Mouse (Mus musculus): Measurements from ENCODE around the gene Yipf7.

Gene Yipf7

DNA sequence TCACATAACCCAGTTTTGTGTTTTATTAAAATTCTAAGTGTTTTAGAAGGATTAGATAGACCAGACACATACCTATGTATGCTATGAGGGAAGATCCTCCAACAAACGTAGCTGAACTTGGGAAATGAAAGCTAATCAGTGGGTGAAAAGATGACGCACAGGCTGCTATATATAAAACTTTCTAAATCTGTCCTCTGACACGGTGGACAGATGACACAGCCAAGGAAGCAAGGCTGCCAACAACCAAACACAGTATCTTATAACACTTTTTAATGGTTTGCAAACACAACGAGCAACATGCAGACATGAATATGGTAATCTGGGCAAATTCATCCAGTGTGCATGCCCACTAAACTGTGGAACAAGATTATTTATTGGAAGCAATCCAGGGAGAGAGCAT, at the start of gene Yipf7:
TSS of gene Yipf7 (minus strand) at position 160 of the 400 bp plus-strand sequence.
- no peak for DNase-seq

DNA sequence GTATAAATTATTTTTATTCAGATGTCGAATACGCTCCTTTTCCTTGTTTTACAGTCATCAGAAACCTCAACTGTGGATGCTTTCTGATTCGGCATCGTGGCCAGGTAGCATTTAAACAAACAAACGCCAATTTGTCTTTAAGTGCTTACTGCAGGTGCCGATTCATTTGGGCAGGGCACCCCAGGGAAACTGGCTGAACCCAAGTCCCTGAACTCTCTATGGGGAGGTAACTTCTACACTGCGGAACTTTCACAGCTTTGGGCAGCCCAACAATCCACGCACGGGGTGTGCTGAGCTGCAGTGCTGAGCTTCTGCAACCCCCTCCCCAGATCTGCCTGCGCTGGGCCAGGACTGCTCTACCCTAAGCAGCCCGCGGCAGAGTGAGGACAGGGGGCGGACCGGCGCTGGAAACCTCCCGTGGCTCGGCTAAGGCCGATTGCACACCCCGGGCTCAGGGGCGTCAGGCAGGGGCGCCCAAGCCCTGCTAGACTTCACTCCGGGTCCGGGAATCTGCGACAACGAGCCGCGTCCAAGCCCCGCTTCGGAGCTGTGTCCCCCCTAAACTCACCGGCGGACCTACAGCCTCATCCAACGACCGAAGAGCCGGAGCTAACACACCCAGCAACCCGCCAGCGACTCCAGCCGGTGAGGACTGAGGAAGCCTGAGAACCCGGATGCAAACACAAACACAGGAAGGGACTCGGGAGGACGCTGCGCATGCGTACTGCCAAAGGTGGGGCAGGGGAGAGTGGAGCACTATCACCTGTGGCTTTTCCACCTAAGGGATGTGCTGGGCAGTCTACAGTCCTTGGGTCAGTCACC, 49.4 kb upstream of the Yipf7 start, which contains the start of gene Gnpda2:
TSS of gene Gnpda2 (minus strand) at position 701 of the 822 bp plus-strand sequence.
- peak; percentile 84 to 91 for DNase-seq

GRCm38 (mm10) chr5:69557404-69557935, 15.0 kb upstream of the Yipf7 start:
- DNase-seq = no peak

DNA sequence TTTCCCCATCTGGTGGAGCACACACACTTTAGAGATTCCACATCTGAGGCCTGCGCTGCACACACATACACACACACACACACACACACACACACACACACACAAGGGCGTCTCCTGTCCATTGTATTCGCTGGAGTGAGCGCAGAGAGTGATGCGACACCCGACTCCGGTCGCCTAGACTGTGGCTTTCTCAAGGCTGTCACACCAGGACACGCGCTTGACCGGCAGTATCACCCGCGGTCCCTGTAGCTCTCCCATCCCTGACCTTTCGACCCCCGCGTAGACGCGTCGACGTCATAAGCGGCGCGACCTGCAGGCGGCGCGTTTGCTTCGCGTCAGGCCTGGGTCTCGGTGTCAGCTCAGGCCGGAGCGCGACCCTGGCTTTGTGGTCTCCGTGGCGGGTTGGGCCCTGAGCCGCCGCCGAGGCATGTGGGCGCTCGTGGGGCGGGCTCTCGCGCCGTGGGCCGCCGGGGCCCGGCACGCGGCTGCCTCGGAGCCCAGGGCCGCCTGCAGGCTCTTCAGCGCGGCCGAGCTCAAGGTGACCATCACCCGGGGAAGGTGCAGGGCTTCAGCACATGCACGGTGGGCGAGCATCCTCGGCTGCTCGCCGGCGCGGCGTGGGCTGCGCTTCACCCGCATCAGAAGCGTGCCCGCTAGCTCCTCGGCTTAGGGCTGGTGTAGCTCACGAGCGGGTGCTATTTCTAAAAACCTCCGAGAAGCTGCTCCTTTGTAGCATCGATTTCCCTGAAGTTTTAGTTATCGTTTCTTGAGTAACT, 14.4 kb upstream of the Yipf7 start, which contains the start of gene Guf1:
TSS of gene Guf1 (plus strand) at position 296 of the 776 bp plus-strand sequence.
- DNase-seq = peak; percentile 92 to 94

- DNase-seq = no peak
Observed at GRCm38 (mm10) chr5:69541680-69542079, 768 bp downstream of the Yipf7 start.

GRCm38 (mm10) chr5:69523944-69524343, 18.5 kb downstream of the Yipf7 start:
- no peak for DNase-seq

DNA sequence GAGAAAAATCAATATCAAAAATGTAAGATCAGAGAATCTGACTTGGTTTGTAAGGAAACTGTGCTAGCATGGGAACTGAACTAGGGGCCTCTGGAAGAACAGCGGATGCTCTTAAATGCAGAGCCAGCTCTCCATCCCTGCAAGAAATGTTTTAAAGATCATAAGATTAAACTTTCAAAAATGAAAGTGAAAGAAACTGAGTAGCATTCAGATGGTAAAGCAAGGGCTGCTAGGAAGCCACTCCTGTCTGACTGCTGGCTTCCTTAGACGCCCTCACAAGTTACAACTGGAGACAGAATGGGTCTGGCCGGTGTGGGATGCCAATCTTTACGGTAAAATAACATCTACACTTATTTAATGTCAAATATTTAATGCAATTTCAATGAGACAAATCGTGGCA, 20.4 kb downstream of the Yipf7 start:
- no peak for DNase-seq

DNA sequence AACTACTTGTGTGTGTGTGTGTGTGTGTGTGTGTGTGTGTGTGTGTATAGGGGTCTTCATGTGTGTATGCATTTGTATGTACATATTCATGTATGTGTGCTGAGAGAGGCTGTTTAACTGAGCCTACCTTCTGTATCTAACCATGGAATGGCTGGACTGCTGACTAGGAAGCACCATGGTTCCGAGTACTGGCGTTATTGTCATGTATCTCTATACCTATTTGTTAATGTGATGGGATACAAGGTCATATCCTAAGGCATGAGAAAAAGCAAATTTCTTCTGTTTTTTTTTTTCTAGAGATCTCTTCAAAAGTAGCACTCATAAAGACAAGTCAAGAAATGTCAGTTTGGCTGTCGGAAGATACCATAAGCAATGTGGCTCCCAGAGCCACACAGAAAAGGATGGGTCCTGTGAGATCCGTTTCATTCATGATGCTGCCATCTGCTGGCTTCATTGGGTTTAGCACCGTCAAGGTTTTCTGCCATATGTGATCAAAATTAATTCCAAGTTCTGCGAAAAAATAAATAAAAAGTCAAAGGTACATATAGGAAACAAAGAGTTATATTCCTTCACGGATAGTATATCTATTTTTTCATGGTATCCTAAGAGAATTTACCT, 21.7 kb downstream of the Yipf7 start:
- DNase-seq = peak; percentile 7 to 12

DNA sequence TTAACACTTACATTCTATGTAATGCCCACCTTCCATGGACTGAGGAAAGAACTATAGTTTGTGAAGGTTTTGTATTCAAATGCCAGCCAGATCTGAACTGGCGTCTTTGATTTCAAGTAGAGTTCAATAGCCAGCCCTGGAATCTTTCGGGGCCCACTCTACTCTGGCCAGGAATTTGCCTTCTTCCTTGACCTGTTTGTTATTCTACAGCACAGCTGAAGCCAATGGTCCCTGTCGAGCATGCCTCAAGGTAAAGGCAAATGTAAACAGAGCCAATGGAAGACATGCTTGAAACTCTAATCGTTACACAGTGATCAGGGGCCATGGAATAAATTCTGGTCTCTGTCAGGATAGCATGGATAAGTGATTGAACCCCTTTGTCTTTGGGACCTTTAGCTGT, 30.2 kb downstream of the Yipf7 start:
- DNase-seq = no peak

GRCm38 (mm10) chr5:69511631-69512030, 30.8 kb downstream of the Yipf7 start:
- no peak for DNase-seq

DNA sequence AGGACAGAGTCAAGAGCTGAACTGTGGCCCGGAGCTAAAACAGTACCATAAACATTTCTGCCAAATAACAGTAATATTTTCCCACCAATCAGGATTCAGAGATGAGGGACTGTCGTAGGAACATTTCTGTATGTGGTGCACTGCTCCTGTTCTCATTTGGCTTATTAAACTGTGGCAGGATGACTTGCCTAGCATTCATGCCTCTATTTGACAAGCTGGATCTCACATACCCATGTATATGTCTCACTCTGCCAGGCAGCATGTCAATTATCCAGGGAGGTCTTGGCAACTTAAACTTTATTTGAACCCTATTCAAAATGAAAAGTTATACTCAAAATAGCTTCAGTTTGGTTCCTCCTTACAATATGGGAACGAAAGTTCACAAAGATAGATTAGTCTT, 35.4 kb downstream of the Yipf7 start:
- no peak for DNase-seq

GRCm38 (mm10) chr5:69489046-69489445, 53.4 kb downstream of the Yipf7 start:
- no peak for DNase-seq

DNA sequence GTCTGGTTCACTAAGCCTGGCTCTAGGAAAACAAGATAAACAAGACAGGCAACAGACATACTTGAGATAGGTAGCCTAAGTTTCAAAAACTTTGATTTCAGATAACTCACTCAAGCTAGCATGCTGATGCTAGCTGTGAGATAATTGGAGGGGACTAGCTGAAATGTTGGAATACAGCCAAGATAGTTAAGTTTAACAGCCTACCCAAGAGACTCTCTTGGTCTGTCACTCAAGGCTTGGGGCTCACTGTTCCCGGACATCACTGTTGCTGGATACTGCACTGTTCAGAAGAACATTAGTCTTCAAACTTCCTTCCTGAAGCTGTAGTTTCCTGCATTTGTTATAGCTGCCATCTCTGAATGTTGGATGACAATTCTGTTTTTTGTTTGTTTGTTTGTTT, 74.9 kb downstream of the Yipf7 start:
- no peak for DNase-seq

Measured in lung, adult 18-20 months (tissue).